Mouse (Mus musculus) stomach, embryonic 16.5 days (tissue): ENCODE data around the gene Ptpn22. TPM values are rescaled to one million over a fixed set of nuclear protein-coding genes. Genes with fewer than 3 reads are reported as not detected.
"Not testable (repeated sequence)": the region's sequence is repeated elsewhere in the genome, so short reads cannot be mapped to it uniquely, and the experiment has no call there.

Source experiments
- ATAC-seq: fragments of 200-750 bp; cut with Nextera tagmentation; 2 replicates; pipeline ENCODE4 v1.8.0; 2017; ENCODE audit warnings: moderate number of reproducible peaks, moderate TSS enrichment; ENCODE audit not compliant: insufficient read depth, low FRiP score
- H3K27ac ChIP-seq: fragments of 300-500 bp; sonication (generic); 2 replicates; pipeline ENCODE4 v1.5.1; 2014; ENCODE audit warnings: low read length
- H3K27me3 ChIP-seq: fragments of 300-500 bp; sonication (generic); 2 replicates; pipeline ENCODE4 v1.6.1; 2014; ENCODE audit warnings: low read length, control low read depth, mixed read lengths; ENCODE audit not compliant: control insufficient read depth, insufficient read depth
- H3K36me3 ChIP-seq: fragments of 300-500 bp; sonication (generic); 2 replicates; pipeline ENCODE4 v1.6.1; 2014; ENCODE audit warnings: low read length; ENCODE audit not compliant: control insufficient read depth, insufficient read depth
- H3K4me1 ChIP-seq: fragments of 300-500 bp; sonication (generic); 2 replicates; pipeline ENCODE4 v1.6.1; 2014; ENCODE audit warnings: low read length, control low read depth, mixed read lengths; ENCODE audit not compliant: control insufficient read depth, insufficient read depth
- H3K4me2 ChIP-seq: fragments of 300-500 bp; sonication (generic); 2 replicates; pipeline ENCODE4 v1.6.1; 2014; ENCODE audit warnings: low read depth, low read length, mixed read lengths
- H3K4me3 ChIP-seq: fragments of 300-500 bp; sonication (generic); replicated peaks from 2 replicates; pipeline ENCODE4 v1.5.1; 2014; ENCODE audit warnings: mild to moderate bottlenecking, low read length
- H3K9ac ChIP-seq: fragments of 300-500 bp; sonication (generic); 2 replicates; pipeline ENCODE4 v1.6.1; 2014; ENCODE audit warnings: low read length
- H3K9me3 ChIP-seq: fragments of 300-500 bp; sonication (generic); replicated peaks from 2 replicates; pipeline ENCODE4 v1.6.1; 2016; ENCODE audit warnings: low read length, control low read depth; ENCODE audit not compliant: control insufficient read depth
- WGBS: fragments of 180-500 bp; shearing (Covaris S2); extraction: QIAGEN DNeasy Blood & Tissue Kit; methylation state at CpG from one replicate; pipeline ENCODE4 v1.1.7; 2014; 5-methylcytosine and 5-hydroxymethylcytosine counted together
- polyA plus RNA-seq: library from polyadenylated mRNA; unstranded; fragments of >200 nt; fragmentation: Nextera tagmentation; extraction: Ambion mirVana; gene quantifications from 2 replicates; pipeline ENCODE4 v1.2.1, GENCODE M21; 2015

Ptpn22 gene
- polyA plus RNA-seq = 2.8 and 3.2 TPM in 2 replicates

- Histone ChIP-seq H3K27me3 (no peaks in the 10 kb centered on the region), H3K4me3 (0 out of 2 replicates have a peak within 1 kb of the TSS, but pooled peaks have one; percentile 11), H3K9ac (no peak within 1 kb of the TSS), H3K9me3 (no peaks in the 10 kb centered on the region), H3K36me3 (no peaks in the 10 kb centered on the region), H3K4me1 (0 out of 2 replicates have a peak, but pooled peaks cover 4% of the 10 kb centered on the region), H3K27ac (peak within 1 kb of the TSS; percentile 57), H3K4me2 (no peak within 1 kb of the TSS)
- no peak for ATAC-seq
- WGBS = 66% methylated on average over 12 of the region's 12 CpGs
Observed at GRCm38 (mm10) chr3:103858881-103859801, at the start of gene Ptpn22. Gene Ptpn22 (plus strand): TSS chr3:103859795.

- H3K4me2 ChIP-seq = peak overlapping the region; percentile 82
- H3K4me1 ChIP-seq = peaks cover 8% of the 10 kb centered on the region
- H3K9me3 ChIP-seq = no peaks in the 10 kb centered on the region
- 3% methylated on average over 14 of the region's 14 CpGs for WGBS
- H3K36me3 ChIP-seq = no peaks in the 10 kb centered on the region
- H3K27me3 ChIP-seq = no peaks in the 10 kb centered on the region
- peak overlapping the region; percentile 95 for H3K9ac ChIP-seq
- peak overlapping the region; percentile 95 for H3K27ac ChIP-seq
- peak overlapping the region; percentile 65 for H3K4me3 ChIP-seq
- ATAC-seq = peak; percentile 25; the same call in 1 of the 2 replicates
Observed at GRCm38 (mm10) chr3:103809799-103810150, 49.8 kb upstream of the Ptpn22 start.

GRCm38 (mm10) chr3:103810967-103811366 is 48.6 kb upstream of the Ptpn22 start:
- no peak for ATAC-seq
- no peak overlapping the region for H3K27ac ChIP-seq
- no peaks in the 10 kb centered on the region for H3K9me3 ChIP-seq
- no peak overlapping the region for H3K4me2 ChIP-seq
- no peaks in the 10 kb centered on the region for H3K27me3 ChIP-seq
- WGBS = 88% methylated on average over 6 of the region's 6 CpGs
- peaks cover 8% of the 10 kb centered on the region for H3K4me1 ChIP-seq
- no peak overlapping the region for H3K9ac ChIP-seq
- no peak overlapping the region for H3K4me3 ChIP-seq
- no peaks in the 10 kb centered on the region; the same call in 1 of the 2 replicates for H3K36me3 ChIP-seq

- H3K27ac ChIP-seq = no peak overlapping the region
- H3K4me1 ChIP-seq = no peaks in the 10 kb centered on the region
- no peaks in the 10 kb centered on the region for H3K36me3 ChIP-seq
- no peak for ATAC-seq
- H3K27me3 ChIP-seq = no peaks in the 10 kb centered on the region
- no peak overlapping the region for H3K4me3 ChIP-seq
- H3K9ac ChIP-seq = no peak overlapping the region
- H3K9me3 ChIP-seq = no peaks in the 10 kb centered on the region
- no peak overlapping the region for H3K4me2 ChIP-seq
Observed at GRCm38 (mm10) chr3:103827548-103827947, 32.0 kb upstream of the Ptpn22 start.

GRCm38 (mm10) chr3:103829036-103829435 is 30.6 kb upstream of the Ptpn22 start:
- 75% methylated on average over 3 of the region's 3 CpGs for WGBS
- no peak overlapping the region for H3K4me3 ChIP-seq

GRCm38 (mm10) chr3:103830681-103831080 is 28.9 kb upstream of the Ptpn22 start:
- not testable (repeated sequence) for H3K9me3 ChIP-seq, H3K9ac ChIP-seq, H3K27ac ChIP-seq, H3K4me2 ChIP-seq, ATAC-seq, H3K27me3 ChIP-seq, H3K36me3 ChIP-seq, H3K4me3 ChIP-seq, H3K4me1 ChIP-seq
- 62% methylated on average over 1 of the region's 1 CpGs for WGBS

More at GRCm38 (mm10) chr3:103829036-103829435, 30.6 kb upstream of the Ptpn22 start:
- no peaks in the 10 kb centered on the region for H3K36me3 ChIP-seq
- no peak overlapping the region for H3K27ac ChIP-seq
- no peaks in the 10 kb centered on the region for H3K9me3 ChIP-seq
- H3K9ac ChIP-seq = no peak overlapping the region
- no peaks in the 10 kb centered on the region for H3K27me3 ChIP-seq
- no peak overlapping the region for H3K4me2 ChIP-seq
- ATAC-seq = no peak
- H3K4me1 ChIP-seq = no peaks in the 10 kb centered on the region

- Histone ChIP-seq H3K4me2 (no peak overlapping the region), H3K4me1 (no peaks in the 10 kb centered on the region), H3K36me3 (no peaks in the 10 kb centered on the region), H3K9ac (no peak overlapping the region), H3K27me3 (no peaks in the 10 kb centered on the region), H3K27ac (no peak overlapping the region), H3K4me3 (no peak overlapping the region), H3K9me3 (no peaks in the 10 kb centered on the region)
- no peak for ATAC-seq
- 71% methylated on average over 7 of the region's 7 CpGs for WGBS
Observed at GRCm38 (mm10) chr3:103831146-103831545, 28.4 kb upstream of the Ptpn22 start.

GRCm38 (mm10) chr3:103832426-103832825 is 27.2 kb upstream of the Ptpn22 start, which contains the start of gene Bcl2l15:
Gene Bcl2l15 (plus strand): TSS chr3:103832601.
- Histone ChIP-seq H3K4me3 (no peak within 1 kb of the TSS), H3K9me3 (no peaks in the 10 kb centered on the region), H3K4me2 (no peak within 1 kb of the TSS), H3K27me3 (no peaks in the 10 kb centered on the region), H3K36me3 (no peaks in the 10 kb centered on the region), H3K4me1 (no peaks in the 10 kb centered on the region), H3K9ac (no peak within 1 kb of the TSS), H3K27ac (no peak within 1 kb of the TSS)
- ATAC-seq = no peak

GRCm38 (mm10) chr3:103834001-103834400 is 25.6 kb upstream of the Ptpn22 start:
- Histone ChIP-seq H3K27ac (no peak overlapping the region), H3K9me3 (no peaks in the 10 kb centered on the region), H3K27me3 (no peaks in the 10 kb centered on the region), H3K4me1 (no peaks in the 10 kb centered on the region), H3K36me3 (no peaks in the 10 kb centered on the region), H3K4me2 (no peak overlapping the region), H3K4me3 (no peak overlapping the region), H3K9ac (no peak overlapping the region)
- no peak for ATAC-seq
- WGBS = 80% methylated on average over 2 of the region's 2 CpGs
